In the genomic region with DNA sequence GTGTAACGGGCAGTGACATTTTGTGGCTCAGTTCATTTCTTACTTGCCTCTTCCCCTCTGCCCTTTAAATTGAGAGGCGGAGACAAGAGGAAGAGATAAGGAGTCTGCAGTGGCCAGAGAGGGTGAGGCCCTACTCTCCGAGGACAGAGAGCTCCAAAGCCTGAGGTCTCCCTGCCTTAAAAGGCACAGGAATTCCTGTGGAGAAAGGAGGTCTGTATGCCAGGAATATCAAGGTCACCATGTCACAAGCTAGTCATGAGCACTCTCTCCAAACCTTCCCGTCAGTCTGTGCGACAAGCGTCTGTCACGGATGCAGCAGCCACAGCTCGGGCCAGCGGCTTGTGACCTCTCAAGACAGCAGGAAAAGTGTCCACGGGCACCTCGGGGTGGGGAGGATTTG, we compare ENCODE assay signal across 11 mouse cellular contexts. TPM values are rescaled to one million over a fixed set of nuclear protein-coding genes. Genes with fewer than 3 reads are reported as not detected.
DNase-seq lines count a peak whose midpoint lies in the region.
"Had no signal": no experiment of that assay in that cellular context is flagged by ENCODE, and none has a peak within 500 bp of the region (broad histone marks: within the 10 kb centered on the region; RNA-seq: fewer than 3 reads in every experiment).

No protein-coding gene starts in this region.

- intact Hi-C loops in heart, postnatal 36 days (cut with DNase I): no loop called here

- DNase-seq in ovary, adult 18-20 months (ENCODE audit: low spot score): peak; percentile 53
- no peak for DNase-seq in ovary, postnatal 10 days (ENCODE audit: low spot score)
- peak; percentile 82 to 87 for DNase-seq in heart, adult 18-20 months
- DNase-seq in heart, postnatal 36 days: peak; percentile 49 to 63
- DNase-seq in yolk sac, embryonic 10.5 days (ENCODE audit: low spot score): peak; percentile 32
- DNase-seq in kidney, adult 18-20 months: no peak
- DNase-seq in cerebellum, adult 9-11 months: no peak
- no peak for DNase-seq in layer of hippocampus, adult 8-10 months (ENCODE audit: low spot score in 2 of 2)
- DNase-seq: cerebellum, postnatal 36 days; gastrocnemius, postnatal 25 days had no signal

RNA-seq across cellular contexts. Expression of a gene that starts 14.1 kb away (rescaled TPM):
- total RNA-seq in heart, adult 18-20 months (2021): 1 to 10 TPM; 7.1 to 7.8 TPM
- 10 to 100 TPM; 19.8 to 21.3 TPM for total RNA-seq in heart, postnatal 36 days (2021)
- not detected for total RNA-seq in layer of hippocampus, adult 8-10 months (2022)
- total RNA-seq: gastrocnemius, postnatal 25 days; left cerebral cortex, adult 18-20 months had no signal

RNA-seq across cellular contexts. Expression of a gene that starts 23.9 kb away (rescaled TPM):
- 1 to 10 TPM in 1 of 2 experiments, under 1 TPM in 1; 0.87 to 1.1 TPM for total RNA-seq in heart, adult 18-20 months (2021)
- total RNA-seq in heart, postnatal 36 days (2021): under 1 TPM; 0.43 to 0.50 TPM
- total RNA-seq in layer of hippocampus, adult 8-10 months (2022): not detected
- total RNA-seq: gastrocnemius, postnatal 25 days; left cerebral cortex, adult 18-20 months had no signal

RNA-seq across cellular contexts. Expression of a gene that starts 44.1 kb away (rescaled TPM):
- total RNA-seq in heart, adult 18-20 months (2021): 10 to 100 TPM; 80.8 to 88.3 TPM
- 10 to 100 TPM; 76.2 to 84.5 TPM for total RNA-seq in heart, postnatal 36 days (2021)
- total RNA-seq in layer of hippocampus, adult 8-10 months (2022): 10 to 100 TPM; 16.8 to 27.3 (median 21.0) TPM

RNA-seq across cellular contexts. Expression of a gene that starts 53.0 kb away (rescaled TPM):
- not detected for total RNA-seq in heart, adult 18-20 months (2021)
- total RNA-seq in heart, postnatal 36 days (2021): not detected
- 1 to 10 TPM in 2 of 4 experiments, not detected in 2; 1.2 to 1.5 TPM for total RNA-seq in layer of hippocampus, adult 8-10 months (2022)
- total RNA-seq: gastrocnemius, postnatal 25 days had no signal

Comparison
In these comparisons a context has a peak if more than half of its experiments do, and no peak if none do; other contexts are left out.
1. DNase-seq: peak in ovary, adult 18-20 months (single experiment), heart, adult 18-20 months (2 of 2), heart, postnatal 36 days (2 of 2) and yolk sac, embryonic 10.5 days (single experiment); none in ovary, postnatal 10 days (single experiment), kidney, adult 18-20 months (single experiment), cerebellum, adult 9-11 months (single experiment) and layer of hippocampus, adult 8-10 months (0 of 2).
2. RNA of a gene that starts 14.1 kb away (total RNA-seq): 19.8 to 21.3 TPM in heart, postnatal 36 days and 7.1 to 7.8 TPM in heart, adult 18-20 months; not detected in layer of hippocampus, adult 8-10 months; every median in the first group is over 4 times any median in the second.